Mouse (Mus musculus): Measurements from ENCODE around the gene Aldh6a1. TPM values are rescaled to one million over a fixed set of nuclear protein-coding genes. Genes with fewer than 3 reads are reported as not detected.

The Aldh6a1 gene
- polyA plus RNA-seq, 1 experiment from 2014 or later = 34.6 TPM

GRCm38 (mm10) chr12:84392681-84393080 lies 58.1 kb downstream of the Aldh6a1 start:
- no peak overlapping the region for H3K4me3 ChIP-seq
- no peaks in the 10 kb centered on the region for H3K27me3 ChIP-seq
- no peak overlapping the region for H3K9ac ChIP-seq (replicated peaks)
- no peaks in the 10 kb centered on the region for H3K4me1 ChIP-seq
- ATAC-seq (replicated peaks) = no peak
- no peak overlapping the region for H3K27ac ChIP-seq (replicated peaks)
- 97% methylated on average over 4 of the region's 4 CpGs for WGBS
- no peaks in the 10 kb centered on the region for H3K36me3 ChIP-seq
- no peaks in the 10 kb centered on the region for H3K9me3 ChIP-seq
- H3K4me2 ChIP-seq (replicated peaks) = no peak overlapping the region

- ATAC-seq (replicated peaks) = no peak
- no peaks in the 10 kb centered on the region for H3K4me1 ChIP-seq
- 90% methylated on average over 6 of the region's 6 CpGs for WGBS
- no peak overlapping the region for H3K27ac ChIP-seq (replicated peaks)
- H3K27me3 ChIP-seq = no peaks in the 10 kb centered on the region
- no peak overlapping the region for H3K4me2 ChIP-seq (replicated peaks)
- no peak overlapping the region for H3K4me3 ChIP-seq
- no peaks in the 10 kb centered on the region for H3K36me3 ChIP-seq
- H3K9ac ChIP-seq (replicated peaks) = no peak overlapping the region
- no peaks in the 10 kb centered on the region for H3K9me3 ChIP-seq
Measured at GRCm38 (mm10) chr12:84390336-84390735, 60.5 kb downstream of the Aldh6a1 start.

DNA sequence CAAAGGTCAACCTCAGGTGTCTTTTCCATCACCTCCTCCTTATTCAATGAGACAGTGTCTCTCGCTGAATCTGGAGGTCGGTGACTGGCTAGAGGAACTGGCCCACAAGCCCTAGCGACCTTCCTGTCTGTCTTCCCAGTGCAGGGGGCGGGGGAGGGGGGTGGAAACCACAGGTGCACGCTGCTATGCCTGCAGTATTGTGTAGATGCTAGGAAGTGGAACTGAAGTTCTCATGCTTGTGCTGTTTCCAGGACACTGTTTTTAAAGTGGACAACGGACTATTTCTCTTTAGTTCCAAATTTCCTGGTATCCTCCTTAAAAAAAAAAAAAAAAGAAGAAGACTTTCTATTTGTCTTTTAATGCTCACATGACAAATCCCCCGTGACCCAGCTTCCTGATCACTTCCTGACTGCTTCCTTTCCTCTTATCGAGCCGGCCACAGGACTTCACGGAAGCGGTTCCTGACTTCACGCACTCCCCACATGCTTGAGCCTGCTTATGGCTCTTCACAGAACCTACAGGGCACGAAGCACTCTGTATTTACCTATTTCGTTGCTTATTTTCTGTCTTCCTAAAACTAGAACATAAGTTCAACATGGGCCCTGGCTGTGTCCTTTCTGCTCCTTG lies 61.9 kb downstream of the Aldh6a1 start:
- 81% methylated on average over 14 of the region's 14 CpGs for WGBS
- H3K4me3 ChIP-seq = no peak overlapping the region
- H3K27ac ChIP-seq (replicated peaks) = no peak overlapping the region
- no peak overlapping the region for H3K4me2 ChIP-seq (replicated peaks)
- H3K4me1 ChIP-seq = no peaks in the 10 kb centered on the region
- no peaks in the 10 kb centered on the region for H3K9me3 ChIP-seq
- H3K9ac ChIP-seq (replicated peaks) = no peak overlapping the region
- no peaks in the 10 kb centered on the region for H3K27me3 ChIP-seq
- no peak for ATAC-seq (replicated peaks)
- no peaks in the 10 kb centered on the region for H3K36me3 ChIP-seq

GRCm38 (mm10) chr12:84388097-84388496 lies 62.7 kb downstream of the Aldh6a1 start:
- no peak overlapping the region for H3K9ac ChIP-seq (replicated peaks)
- H3K36me3 ChIP-seq = no peaks in the 10 kb centered on the region
- no peaks in the 10 kb centered on the region for H3K9me3 ChIP-seq
- no peaks in the 10 kb centered on the region for H3K27me3 ChIP-seq
- 92% methylated on average over 8 of the region's 8 CpGs for WGBS
- no peak for ATAC-seq (replicated peaks)
- no peak overlapping the region for H3K4me3 ChIP-seq
- H3K4me2 ChIP-seq (replicated peaks) = no peak overlapping the region
- no peaks in the 10 kb centered on the region for H3K4me1 ChIP-seq
- H3K27ac ChIP-seq (replicated peaks) = no peak overlapping the region

DNA sequence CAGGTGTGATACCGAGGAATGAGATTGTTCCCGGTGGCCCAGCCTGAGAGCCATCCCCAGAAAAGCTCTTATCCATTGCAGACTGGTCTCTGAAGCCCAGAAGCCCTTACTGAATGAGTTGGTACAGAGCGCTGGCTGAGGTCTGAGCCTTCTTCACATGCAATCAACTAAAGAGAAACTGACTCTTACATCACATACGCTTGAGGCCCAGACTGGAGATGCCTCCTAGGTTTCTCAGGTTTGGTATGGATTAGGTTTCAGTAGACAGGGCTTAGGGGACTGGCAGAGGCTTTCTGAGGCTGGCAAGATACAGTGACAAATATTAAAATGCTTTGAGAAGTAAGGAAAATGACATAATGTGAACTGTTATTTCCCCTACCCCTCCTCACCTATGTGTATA lies 65.4 kb downstream of the Aldh6a1 start:
- Histone ChIP-seq H3K36me3 (no peaks in the 10 kb centered on the region), H3K27me3 (no peaks in the 10 kb centered on the region), H3K9me3 (no peaks in the 10 kb centered on the region), H3K4me2 (replicated peaks) (no peak overlapping the region), H3K9ac (replicated peaks) (no peak overlapping the region), H3K27ac (replicated peaks) (no peak overlapping the region), H3K4me3 (no peak overlapping the region), H3K4me1 (no peaks in the 10 kb centered on the region)
- 90% methylated on average over 4 of the region's 4 CpGs for WGBS
- no peak for ATAC-seq (replicated peaks)

DNA sequence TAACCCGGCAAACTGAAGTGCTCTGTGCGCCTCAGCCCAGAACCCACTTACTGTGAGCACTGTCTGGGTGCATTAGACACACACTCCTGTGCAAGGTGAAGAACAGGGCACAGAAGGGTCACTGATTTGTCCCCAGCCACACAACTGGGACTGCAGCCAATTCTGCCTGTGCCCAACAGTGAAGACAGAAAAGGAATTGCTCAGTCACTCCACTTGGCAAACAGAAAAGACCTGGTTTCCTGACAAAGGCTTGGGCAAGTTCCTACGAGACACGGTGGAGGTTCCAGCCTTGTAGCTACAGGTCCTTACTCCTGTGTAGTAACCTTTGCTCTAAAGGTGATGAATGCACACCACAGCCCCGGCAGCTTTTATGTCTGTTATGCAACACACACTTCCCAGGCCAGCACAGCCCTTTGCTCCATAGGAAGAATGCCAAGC lies 66.1 kb downstream of the Aldh6a1 start:
- H3K27ac ChIP-seq (replicated peaks) = no peak overlapping the region
- no peaks in the 10 kb centered on the region for H3K27me3 ChIP-seq
- no peaks in the 10 kb centered on the region for H3K36me3 ChIP-seq
- no peak for ATAC-seq (replicated peaks)
- H3K9ac ChIP-seq (replicated peaks) = no peak overlapping the region
- H3K9me3 ChIP-seq = no peaks in the 10 kb centered on the region
- no peaks in the 10 kb centered on the region for H3K4me1 ChIP-seq
- 65% methylated on average over 5 of the region's 5 CpGs for WGBS
- H3K4me3 ChIP-seq = no peak overlapping the region
- H3K4me2 ChIP-seq (replicated peaks) = no peak overlapping the region

- Histone ChIP-seq H3K4me3 (no peak overlapping the region), H3K4me1 (no peaks in the 10 kb centered on the region), H3K9ac (replicated peaks) (no peak overlapping the region), H3K36me3 (peaks cover 2% of the 10 kb centered on the region; the same call in 1 of the 2 replicates), H3K27ac (replicated peaks) (no peak overlapping the region), H3K27me3 (no peaks in the 10 kb centered on the region), H3K4me2 (replicated peaks) (no peak overlapping the region), H3K9me3 (no peaks in the 10 kb centered on the region)
- WGBS = 89% methylated on average over 4 of the region's 4 CpGs
- ATAC-seq (replicated peaks) = no peak
Measured at GRCm38 (mm10) chr12:84382369-84382768, 68.4 kb downstream of the Aldh6a1 start.

Other genes with a start within 250 kb of the Aldh6a1 start
- 4.3 and 5.0 TPM in 2 replicates for gene Elmsan1, start 232.1 kb downstream of the Aldh6a1 start, polyA plus RNA-seq (2015; fragmentation: Nextera tagmentation; extraction: Ambion mirVana)
- gene Ptgr2, start 165.8 kb downstream of the Aldh6a1 start, polyA plus RNA-seq (2015; fragmentation: Nextera tagmentation; extraction: Ambion mirVana) = 12.0 and 13.4 TPM in 2 replicates
- gene Zfp410, start 134.2 kb downstream of the Aldh6a1 start, polyA plus RNA-seq (2015; fragmentation: Nextera tagmentation; extraction: Ambion mirVana) = 92.8 and 96.0 TPM in 2 replicates
- gene Coq6, start 89.3 kb downstream of the Aldh6a1 start, polyA plus RNA-seq (2015; fragmentation: Nextera tagmentation; extraction: Ambion mirVana) = 41.6 and 50.3 TPM in 2 replicates
- gene Fam161b, start 89.2 kb downstream of the Aldh6a1 start, polyA plus RNA-seq (2015; fragmentation: Nextera tagmentation; extraction: Ambion mirVana) = 14.8 and 16.1 TPM in 2 replicates
- 10.5 and 11.7 TPM in 2 replicates for gene Entpd5, start 42.0 kb downstream of the Aldh6a1 start, polyA plus RNA-seq (2015; fragmentation: Nextera tagmentation; extraction: Ambion mirVana)
- 3.2 and 3.8 TPM in 2 replicates for gene Bbof1, start 41.9 kb downstream of the Aldh6a1 start, polyA plus RNA-seq (2015; fragmentation: Nextera tagmentation; extraction: Ambion mirVana)
- 27.0 and 28.3 TPM in 2 replicates for gene Rnf113a2, start 33.8 kb downstream of the Aldh6a1 start, polyA plus RNA-seq (2015; fragmentation: Nextera tagmentation; extraction: Ambion mirVana)
- gene Lin52, start 418 bp upstream of the Aldh6a1 start, polyA plus RNA-seq (2015; fragmentation: Nextera tagmentation; extraction: Ambion mirVana) = 39.1 and 39.3 TPM in 2 replicates
- 0.05 TPM in 2 replicates for gene Vsx2, start 118.8 kb upstream of the Aldh6a1 start, polyA plus RNA-seq (2015; fragmentation: Nextera tagmentation; extraction: Ambion mirVana)
- gene Abcd4, start 166.4 kb upstream of the Aldh6a1 start, polyA plus RNA-seq (2015; fragmentation: Nextera tagmentation; extraction: Ambion mirVana) = 12.1 and 12.8 TPM in 2 replicates
- not detected in 2 replicates for gene Vrtn, start 190.0 kb upstream of the Aldh6a1 start, polyA plus RNA-seq (2015; fragmentation: Nextera tagmentation; extraction: Ambion mirVana)
- 3.4 and 3.9 TPM in 2 replicates for gene Syndig1l, start 247.8 kb upstream of the Aldh6a1 start, polyA plus RNA-seq (2015; fragmentation: Nextera tagmentation; extraction: Ambion mirVana)